Comparison of ENCODE assay signal across 17 mouse cellular contexts in genomic region chr3:89577154-89577553, GRCm38 (mm10). TPM values are rescaled to one million over a fixed set of nuclear protein-coding genes. Genes with fewer than 3 reads are reported as not detected.
"Had no signal": no experiment of that assay in that cellular context is flagged by ENCODE, and none has a peak within 500 bp of the region (broad histone marks: within the 10 kb centered on the region; RNA-seq: fewer than 3 reads in every experiment).

No protein-coding gene starts in this region.

- ATAC-seq: intestine, embryonic 16.5 days; midbrain, embryonic 13.5 days; midbrain, embryonic 16.5 days had no signal

- H3K27me3 ChIP-seq: lung, embryonic 15.5 days; midbrain, embryonic 13.5 days; stomach, embryonic 15.5 days had no signal

- H3K9ac ChIP-seq: lung, embryonic 15.5 days; midbrain, embryonic 13.5 days; stomach, embryonic 15.5 days had no signal

- H3K4me2 ChIP-seq: lung, embryonic 15.5 days; midbrain, embryonic 13.5 days; stomach, embryonic 15.5 days had no signal

- DNase-seq: kidney, adult 18-20 months; kidney, adult 9 months; kidney, postnatal 14 days; kidney, postnatal 4 days; lung, adult 18-20 months; lung, postnatal 14 days; lung, postnatal 4 days; right cerebral cortex, adult 18-20 months; right cerebral cortex, postnatal 25 days; spleen, adult 18-20 months; thymus, postnatal 25 days had no signal

- H3K4me3 ChIP-seq: lung, embryonic 15.5 days; midbrain, embryonic 13.5 days; stomach, embryonic 15.5 days had no signal

- H3K36me3 ChIP-seq: lung, embryonic 15.5 days; midbrain, embryonic 13.5 days; stomach, embryonic 15.5 days had no signal

- H3K27ac ChIP-seq: lung, embryonic 15.5 days; midbrain, embryonic 13.5 days; stomach, embryonic 15.5 days had no signal

- H3K9me3 ChIP-seq: lung, embryonic 15.5 days; midbrain, embryonic 13.5 days; stomach, embryonic 15.5 days had no signal

- H3K4me1 ChIP-seq: lung, embryonic 15.5 days; stomach, embryonic 15.5 days had no signal

RNA-seq across cellular contexts. Expression of gene Kcnn3, which starts 57.2 kb away (rescaled TPM):
- total RNA-seq: megakaryocyte, adult 5-6 weeks had no signal
